ENCODE assay signal across 18 mouse cellular contexts in genomic region chr1:60616916-60617315, GRCm38 (mm10).
"Had no signal": no experiment of that assay in that cellular context is flagged by ENCODE, and none has a peak within 500 bp of the region (broad histone marks: within the 10 kb centered on the region; RNA-seq: fewer than 3 reads in every experiment).

No protein-coding gene starts in this region.

- H3K4me2 ChIP-seq: lung, embryonic 14.5 days; midbrain, embryonic 11.5 days; midbrain, embryonic 13.5 days; midbrain, embryonic 15.5 days; neural tube, embryonic 12.5 days had no signal

- H3K9ac ChIP-seq: liver, postnatal 0 days; lung, embryonic 14.5 days; midbrain, embryonic 13.5 days; midbrain, embryonic 15.5 days; neural tube, embryonic 12.5 days had no signal

- H3K4me1 ChIP-seq: megakaryocyte, embryonic 14.5 days; midbrain, embryonic 13.5 days; midbrain, embryonic 15.5 days; neural tube, embryonic 12.5 days had no signal

- H3K27me3 ChIP-seq: megakaryocyte, embryonic 14.5 days; midbrain, embryonic 13.5 days; midbrain, embryonic 15.5 days; neural tube, embryonic 12.5 days had no signal

- H3K4me3 ChIP-seq: megakaryocyte, embryonic 14.5 days; midbrain, embryonic 13.5 days; midbrain, embryonic 15.5 days; neural tube, embryonic 12.5 days had no signal

- H3K36me3 ChIP-seq: midbrain, embryonic 13.5 days; midbrain, embryonic 15.5 days; neural tube, embryonic 12.5 days had no signal

- H3K27ac ChIP-seq: macrophage; midbrain, embryonic 13.5 days; midbrain, embryonic 15.5 days; neural tube, embryonic 12.5 days had no signal

- ATAC-seq: liver, postnatal 0 days; midbrain, embryonic 13.5 days; midbrain, embryonic 15.5 days had no signal

- H3K9me3 ChIP-seq: midbrain, embryonic 13.5 days; midbrain, embryonic 15.5 days; neural tube, embryonic 12.5 days had no signal

- DNase-seq: liver, postnatal 0 days; lung, embryonic 14.5 days; lung, postnatal 14 days; lung, postnatal 36 days; retina, postnatal 1 day; right cerebral cortex, adult 18-20 months; right cerebral cortex, postnatal 25 days; right cerebral cortex, postnatal 4 days; spleen, adult 18-20 months; thymus, adult 2 months; thymus, postnatal 25 days; thymus, postnatal 4 days had no signal
